Mouse (Mus musculus): ENCODE data around the gene Siae.

Siae gene

GRCm38 (mm10) chr9:37569231-37569835 lies 13.8 kb downstream of the Siae start:
- no peak for DNase-seq (ENCODE audit: low read depth, low spot score)

GRCm38 (mm10) chr9:37572204-37572876 lies 16.8 kb downstream of the Siae start:
- DNase-seq (ENCODE audit: low read depth, low spot score): no peak

- DNase-seq (ENCODE audit: low read depth, low spot score): no peak
Observed at GRCm38 (mm10) chr9:37576436-37576930, 21.0 kb downstream of the Siae start.

GRCm38 (mm10) chr9:37583594-37583993 lies 28.1 kb downstream of the Siae start:
- DNase-seq (ENCODE audit: low read depth, low spot score): no peak

GRCm38 (mm10) chr9:37586718-37587117 lies 31.2 kb downstream of the Siae start:
- no peak for DNase-seq (ENCODE audit: low read depth, low spot score)

GRCm38 (mm10) chr9:37590381-37590780 lies 34.9 kb downstream of the Siae start:
- DNase-seq (ENCODE audit: low read depth, low spot score): no peak

- DNase-seq (ENCODE audit: low read depth, low spot score): no peak
Observed at GRCm38 (mm10) chr9:37592025-37592424, 36.5 kb downstream of the Siae start.

GRCm38 (mm10) chr9:37592633-37593032 lies 37.1 kb downstream of the Siae start:
- no peak for DNase-seq (ENCODE audit: low read depth, low spot score)

- no peak for DNase-seq (ENCODE audit: low read depth, low spot score)
Observed at GRCm38 (mm10) chr9:37593690-37594089, 38.2 kb downstream of the Siae start.

- DNase-seq (ENCODE audit: low read depth, low spot score): no peak
Observed at GRCm38 (mm10) chr9:37595570-37595969, 40.1 kb downstream of the Siae start.

GRCm38 (mm10) chr9:37598637-37599036 lies 43.1 kb downstream of the Siae start:
- no peak for DNase-seq (ENCODE audit: low read depth, low spot score)

GRCm38 (mm10) chr9:37600538-37601205 lies 45.2 kb downstream of the Siae start:
- DNase-seq (ENCODE audit: low read depth, low spot score): no peak

- DNase-seq (ENCODE audit: low read depth, low spot score): no peak
Observed at GRCm38 (mm10) chr9:37605089-37605488, 49.6 kb downstream of the Siae start.

- no peak for DNase-seq (ENCODE audit: low read depth, low spot score)
Observed at GRCm38 (mm10) chr9:37609558-37609957, 54.1 kb downstream of the Siae start.

GRCm38 (mm10) chr9:37613182-37613910 lies 57.8 kb downstream of the Siae start, which contains the start of gene Spa17:
Gene Spa17 (minus strand): TSS chr9:37613722.
- DNase-seq (ENCODE audit: low read depth, low spot score): peak; percentile 69

- no peak for DNase-seq (ENCODE audit: low read depth, low spot score)
Observed at GRCm38 (mm10) chr9:37613911-37614280, 58.4 kb downstream of the Siae start.

- DNase-seq (ENCODE audit: low read depth, low spot score): no peak
Observed at GRCm38 (mm10) chr9:37614316-37614715, 58.8 kb downstream of the Siae start.

- no peak for DNase-seq (ENCODE audit: low read depth, low spot score)
Observed at GRCm38 (mm10) chr9:37615220-37615619, 59.7 kb downstream of the Siae start.

- peak; percentile 47 for DNase-seq (ENCODE audit: low read depth, low spot score)
Observed at GRCm38 (mm10) chr9:37616770-37617169, 61.3 kb downstream of the Siae start.

- DNase-seq (ENCODE audit: low read depth, low spot score): no peak
Observed at GRCm38 (mm10) chr9:37621290-37621689, 65.8 kb downstream of the Siae start.

- DNase-seq (ENCODE audit: low read depth, low spot score): no peak
Observed at GRCm38 (mm10) chr9:37623981-37624380, 68.5 kb downstream of the Siae start.

GRCm38 (mm10) chr9:37624502-37624901 lies 69.0 kb downstream of the Siae start:
- DNase-seq (ENCODE audit: low read depth, low spot score): no peak

Measured in retina, postnatal 7 days (tissue).